Mouse (Mus musculus): ENCODE measurements around the gene Gstp2. TPM values are rescaled to one million over a fixed set of nuclear protein-coding genes. Genes with fewer than 3 reads are reported as not detected.

The Gstp2 gene
- 1.1 and 2.9 TPM in 2 replicates for polyA plus RNA-seq (2014; fragmentation: Nextera tagmentation; extraction: Ambion mirVana)

DNA sequence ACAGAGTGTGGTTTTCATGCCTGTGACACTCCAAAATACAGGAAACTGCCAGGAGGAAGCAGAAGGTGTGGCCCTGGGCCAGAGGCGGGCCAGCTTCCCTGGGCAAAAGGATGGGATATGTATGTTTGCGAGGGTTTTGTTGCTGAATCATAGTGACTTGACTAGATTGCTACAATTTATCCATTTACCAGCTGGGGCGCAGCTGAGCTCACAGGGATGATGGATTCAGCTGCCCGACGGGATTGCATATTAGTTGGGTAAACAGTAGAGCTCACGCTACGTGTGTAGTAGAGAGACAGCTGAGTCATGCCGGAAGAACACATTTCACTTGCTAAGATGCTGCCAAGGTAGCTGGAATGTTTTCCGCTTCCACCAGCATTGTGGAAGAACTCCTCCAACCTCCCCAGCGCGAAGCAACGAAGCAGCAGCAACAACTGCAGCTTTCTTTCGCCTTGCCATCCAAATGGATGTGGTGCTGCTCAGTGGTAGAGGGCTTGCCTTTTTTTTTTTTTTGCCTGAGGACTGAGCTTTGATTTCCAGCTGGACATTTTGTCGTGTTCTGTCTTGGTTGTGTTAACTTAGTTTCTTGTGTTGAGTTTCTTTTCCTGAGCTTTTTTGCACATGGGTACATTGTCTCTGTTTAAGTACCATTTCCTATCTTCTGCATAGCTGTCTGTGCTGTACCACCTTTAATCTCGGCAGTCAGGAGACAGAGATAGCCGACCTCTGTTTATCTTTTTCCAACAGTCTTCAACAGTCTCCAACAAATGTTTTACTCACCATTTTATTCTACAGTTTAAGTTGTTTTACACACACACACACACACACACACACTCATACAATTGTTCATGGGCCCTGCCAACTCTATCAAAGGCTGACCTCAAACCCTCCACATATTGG, at the start of gene Gstp2:
TSS of gene Gstp2 (minus strand) at position 58 of the 900 bp plus-strand sequence.
- Histone ChIP-seq H3K4me1 (replicated peaks; ENCODE audit: control insufficient read depth, insufficient read depth, low read length) (no peaks in the 10 kb centered on the region), H3K9me3 (ENCODE audit: control insufficient read depth, low read length) (no peaks in the 10 kb centered on the region), H3K9ac (ENCODE audit: low read depth, low read length) (no peak within 1 kb of the TSS), H3K27ac (ENCODE audit: low read depth, low read length) (no peak within 1 kb of the TSS), H3K4me2 (replicated peaks; ENCODE audit: low read depth, low read length) (no peak within 1 kb of the TSS), H3K36me3 (ENCODE audit: control insufficient read depth, insufficient read depth, low read length) (no peaks in the 10 kb centered on the region), H3K4me3 (ENCODE audit: low read depth, low read length) (no peak within 1 kb of the TSS), H3K27me3 (ENCODE audit: control insufficient read depth, insufficient read depth, low read length) (no peaks in the 10 kb centered on the region)
- ATAC-seq (ENCODE audit: low FRiP score) (no peak), DNase-seq (ENCODE audit: low spot score) (peak; percentile 51)
- 60% methylated on average over 16 of the region's 16 CpGs for WGBS

DNA sequence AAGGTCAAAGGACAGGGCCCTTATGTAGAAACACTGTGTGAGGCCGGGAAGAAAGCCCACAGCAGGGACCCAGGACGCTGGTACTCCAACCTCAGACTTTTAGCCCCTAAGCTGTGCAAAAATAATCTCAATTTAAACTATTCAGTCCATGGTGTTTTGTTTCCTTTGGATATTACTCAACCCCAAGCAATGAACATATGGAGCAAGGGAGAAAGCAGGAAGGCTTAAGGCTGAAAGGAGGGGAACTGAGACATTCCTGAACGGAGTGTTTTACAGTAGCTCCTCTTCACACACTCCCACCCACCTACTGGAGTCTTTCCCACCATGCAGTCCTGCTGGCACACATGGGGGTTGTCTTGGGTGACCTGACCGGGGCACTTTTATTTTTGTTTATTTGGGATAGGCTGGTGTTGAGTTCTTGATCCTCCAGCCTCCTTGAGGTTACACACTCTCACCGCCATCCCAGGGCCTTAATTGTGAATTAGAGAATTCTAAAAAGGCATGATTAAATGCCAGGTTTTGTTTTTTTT, 49.0 kb upstream of the Gstp2 start:
- Histone ChIP-seq H3K4me2 (replicated peaks; ENCODE audit: low read depth, low read length) (no peak overlapping the region), H3K4me1 (replicated peaks; ENCODE audit: control insufficient read depth, insufficient read depth, low read length) (peaks cover 5% of the 10 kb centered on the region), H3K36me3 (ENCODE audit: control insufficient read depth, insufficient read depth, low read length) (no peaks in the 10 kb centered on the region), H3K9me3 (ENCODE audit: control insufficient read depth, low read length) (no peaks in the 10 kb centered on the region), H3K27ac (ENCODE audit: low read depth, low read length) (no peak overlapping the region), H3K4me3 (ENCODE audit: low read depth, low read length) (no peak overlapping the region), H3K27me3 (ENCODE audit: control insufficient read depth, insufficient read depth, low read length) (peaks cover 2% of the 10 kb centered on the region; the same call in 1 of the 2 replicates), H3K9ac (ENCODE audit: low read depth, low read length) (no peak overlapping the region)
- 74% methylated on average over 5 of the region's 5 CpGs for WGBS
- DNase-seq (ENCODE audit: low spot score) = no peak
- no peak for ATAC-seq (ENCODE audit: low FRiP score)

GRCm38 (mm10) chr19:4094348-4094747, 48.5 kb upstream of the Gstp2 start:
- Histone ChIP-seq H3K4me2 (replicated peaks; ENCODE audit: low read depth, low read length) (no peak overlapping the region), H3K9me3 (ENCODE audit: control insufficient read depth, low read length) (no peaks in the 10 kb centered on the region), H3K4me1 (replicated peaks; ENCODE audit: control insufficient read depth, insufficient read depth, low read length) (peaks cover 3% of the 10 kb centered on the region; the same call in 1 of the 2 replicates), H3K27me3 (ENCODE audit: control insufficient read depth, insufficient read depth, low read length) (0 out of 2 replicates have a peak, but pooled peaks cover 2% of the 10 kb centered on the region), H3K27ac (ENCODE audit: low read depth, low read length) (no peak overlapping the region), H3K4me3 (ENCODE audit: low read depth, low read length) (no peak overlapping the region), H3K36me3 (ENCODE audit: control insufficient read depth, insufficient read depth, low read length) (no peaks in the 10 kb centered on the region), H3K9ac (ENCODE audit: low read depth, low read length) (no peak overlapping the region)
- no peak for ATAC-seq (ENCODE audit: low FRiP score)
- WGBS = 90% methylated on average over 3 of the region's 3 CpGs
- DNase-seq (ENCODE audit: low spot score) = no peak

- Histone ChIP-seq H3K4me3 (ENCODE audit: low read depth, low read length) (no peak overlapping the region), H3K36me3 (ENCODE audit: control insufficient read depth, insufficient read depth, low read length) (no peaks in the 10 kb centered on the region), H3K27me3 (ENCODE audit: control insufficient read depth, insufficient read depth, low read length) (no peaks in the 10 kb centered on the region), H3K27ac (ENCODE audit: low read depth, low read length) (no peak overlapping the region), H3K4me2 (replicated peaks; ENCODE audit: low read depth, low read length) (no peak overlapping the region), H3K9ac (ENCODE audit: low read depth, low read length) (no peak overlapping the region), H3K9me3 (ENCODE audit: control insufficient read depth, low read length) (no peaks in the 10 kb centered on the region), H3K4me1 (replicated peaks; ENCODE audit: control insufficient read depth, insufficient read depth, low read length) (peaks cover 1% of the 10 kb centered on the region; the same call in 1 of the 2 replicates)
- whole genome bisulfite sequencing = 71% methylated on average over 7 of the region's 7 CpGs
- no peak for DNase-seq (ENCODE audit: low spot score)
- ATAC-seq (ENCODE audit: low FRiP score) = no peak
Measured at GRCm38 (mm10) chr19:4093772-4094171, 47.9 kb upstream of the Gstp2 start.

GRCm38 (mm10) chr19:4092750-4093149, 46.9 kb upstream of the Gstp2 start:
- no peak for DNase-seq (ENCODE audit: low spot score)
- no peaks in the 10 kb centered on the region for H3K27me3 ChIP-seq (ENCODE audit: control insufficient read depth, insufficient read depth, low read length)

DNA sequence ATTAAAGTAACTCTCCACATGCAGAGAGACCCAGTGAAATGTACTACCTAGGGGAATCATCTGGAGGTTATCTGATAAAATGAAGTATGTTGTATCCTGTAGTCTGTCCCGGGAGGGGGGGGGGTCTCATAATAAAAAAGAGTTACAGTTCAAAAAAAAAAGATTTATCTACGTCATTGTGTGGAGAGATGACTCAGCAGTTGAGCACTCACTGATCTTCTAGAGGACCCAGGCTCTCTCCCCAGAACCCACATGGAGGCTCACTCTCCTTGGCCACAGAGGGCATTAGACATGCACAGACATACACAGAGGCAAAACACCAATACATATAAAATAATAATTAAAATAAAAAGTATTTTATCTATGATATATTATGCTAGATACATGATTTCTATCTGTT, 45.6 kb upstream of the Gstp2 start:
- no peak for ATAC-seq (ENCODE audit: low FRiP score)
- Histone ChIP-seq H3K27me3 (ENCODE audit: control insufficient read depth, insufficient read depth, low read length) (no peaks in the 10 kb centered on the region), H3K4me2 (replicated peaks; ENCODE audit: low read depth, low read length) (no peak overlapping the region), H3K36me3 (ENCODE audit: control insufficient read depth, insufficient read depth, low read length) (no peaks in the 10 kb centered on the region), H3K27ac (ENCODE audit: low read depth, low read length) (no peak overlapping the region), H3K9me3 (ENCODE audit: control insufficient read depth, low read length) (no peaks in the 10 kb centered on the region), H3K4me3 (ENCODE audit: low read depth, low read length) (no peak overlapping the region), H3K4me1 (replicated peaks; ENCODE audit: control insufficient read depth, insufficient read depth, low read length) (no peaks in the 10 kb centered on the region), H3K9ac (ENCODE audit: low read depth, low read length) (no peak overlapping the region)
- WGBS = 67% methylated on average over 2 of the region's 2 CpGs
- no peak for DNase-seq (ENCODE audit: low spot score)

More at GRCm38 (mm10) chr19:4092750-4093149, 46.9 kb upstream of the Gstp2 start:
- Histone ChIP-seq H3K4me1 (replicated peaks; ENCODE audit: control insufficient read depth, insufficient read depth, low read length) (no peaks in the 10 kb centered on the region), H3K9me3 (ENCODE audit: control insufficient read depth, low read length) (no peaks in the 10 kb centered on the region), H3K4me3 (ENCODE audit: low read depth, low read length) (no peak overlapping the region), H3K36me3 (ENCODE audit: control insufficient read depth, insufficient read depth, low read length) (no peaks in the 10 kb centered on the region), H3K27ac (ENCODE audit: low read depth, low read length) (no peak overlapping the region), H3K9ac (ENCODE audit: low read depth, low read length) (no peak overlapping the region), H3K4me2 (replicated peaks; ENCODE audit: low read depth, low read length) (no peak overlapping the region)
- 86% methylated on average over 3 of the region's 3 CpGs for whole genome bisulfite sequencing
- no peak for ATAC-seq (ENCODE audit: low FRiP score)

GRCm38 (mm10) chr19:4090446-4090845, 44.6 kb upstream of the Gstp2 start:
- 88% methylated on average over 3 of the region's 3 CpGs for WGBS
- H3K27me3 ChIP-seq (ENCODE audit: control insufficient read depth, insufficient read depth, low read length) = no peaks in the 10 kb centered on the region
- no peak overlapping the region for H3K27ac ChIP-seq (ENCODE audit: low read depth, low read length)
- ATAC-seq (ENCODE audit: low FRiP score) (no peak), DNase-seq (ENCODE audit: low spot score) (no peak)
- no peaks in the 10 kb centered on the region for H3K9me3 ChIP-seq (ENCODE audit: control insufficient read depth, low read length)
- no peak overlapping the region for H3K4me2 ChIP-seq (replicated peaks; ENCODE audit: low read depth, low read length)
- H3K36me3 ChIP-seq (ENCODE audit: control insufficient read depth, insufficient read depth, low read length) = no peaks in the 10 kb centered on the region
- H3K4me1 ChIP-seq (replicated peaks; ENCODE audit: control insufficient read depth, insufficient read depth, low read length) = no peaks in the 10 kb centered on the region
- H3K9ac ChIP-seq (ENCODE audit: low read depth, low read length) = no peak overlapping the region
- no peak overlapping the region for H3K4me3 ChIP-seq (ENCODE audit: low read depth, low read length)

GRCm38 (mm10) chr19:4089128-4089527, 43.3 kb upstream of the Gstp2 start:
- WGBS = 85% methylated on average over 6 of the region's 6 CpGs
- Histone ChIP-seq H3K9me3 (ENCODE audit: control insufficient read depth, low read length) (no peaks in the 10 kb centered on the region), H3K36me3 (ENCODE audit: control insufficient read depth, insufficient read depth, low read length) (no peaks in the 10 kb centered on the region), H3K27ac (ENCODE audit: low read depth, low read length) (no peak overlapping the region), H3K4me3 (ENCODE audit: low read depth, low read length) (no peak overlapping the region), H3K9ac (ENCODE audit: low read depth, low read length) (no peak overlapping the region), H3K4me2 (replicated peaks; ENCODE audit: low read depth, low read length) (no peak overlapping the region), H3K27me3 (ENCODE audit: control insufficient read depth, insufficient read depth, low read length) (no peaks in the 10 kb centered on the region), H3K4me1 (replicated peaks; ENCODE audit: control insufficient read depth, insufficient read depth, low read length) (no peaks in the 10 kb centered on the region)
- DNase-seq (ENCODE audit: low spot score) (no peak), ATAC-seq (ENCODE audit: low FRiP score) (no peak)

- H3K27ac ChIP-seq (ENCODE audit: low read depth, low read length) = no peak overlapping the region
- H3K27me3 ChIP-seq (ENCODE audit: control insufficient read depth, insufficient read depth, low read length) = no peaks in the 10 kb centered on the region
- H3K4me2 ChIP-seq (replicated peaks; ENCODE audit: low read depth, low read length) = no peak overlapping the region
- H3K9ac ChIP-seq (ENCODE audit: low read depth, low read length) = no peak overlapping the region
- 55% methylated on average over 5 of the region's 5 CpGs for WGBS
- H3K36me3 ChIP-seq (ENCODE audit: control insufficient read depth, insufficient read depth, low read length) = no peaks in the 10 kb centered on the region
- DNase-seq (ENCODE audit: low spot score) = no peak
- no peaks in the 10 kb centered on the region for H3K9me3 ChIP-seq (ENCODE audit: control insufficient read depth, low read length)
- no peaks in the 10 kb centered on the region for H3K4me1 ChIP-seq (replicated peaks; ENCODE audit: control insufficient read depth, insufficient read depth, low read length)
- ATAC-seq (ENCODE audit: low FRiP score) = no peak
- no peak overlapping the region for H3K4me3 ChIP-seq (ENCODE audit: low read depth, low read length)
Measured at GRCm38 (mm10) chr19:4088146-4088545, 42.3 kb upstream of the Gstp2 start.
